Mouse (Mus musculus) hindbrain, embryonic 12.5 days (tissue): ENCODE data around the gene Gm5485. TPM values are rescaled to one million over a fixed set of nuclear protein-coding genes. Genes with fewer than 3 reads are reported as not detected.

Experiments
- ATAC-seq: fragments of 200-750 bp; cut with Nextera tagmentation; 2 replicates; pipeline ENCODE4 v1.8.0; 2017; ENCODE audit warnings: moderate TSS enrichment; ENCODE audit not compliant: low FRiP score
- H3K27ac ChIP-seq: fragments of 300-500 bp; sonication (generic); 2 replicates; pipeline ENCODE4 v1.5.1; 2016; ENCODE audit warnings: mild to moderate bottlenecking
- H3K27me3 ChIP-seq: fragments of 300-500 bp; sonication (generic); 2 replicates; pipeline ENCODE4 v1.6.1; 2016; ENCODE audit warnings: mild to moderate bottlenecking
- H3K36me3 ChIP-seq: fragments of 300-500 bp; sonication (generic); 2 replicates; pipeline ENCODE4 v1.6.1; 2016; ENCODE audit warnings: mild to moderate bottlenecking
- H3K4me1 ChIP-seq: fragments of 300-500 bp; sonication (generic); 2 replicates; pipeline ENCODE4 v1.6.1; 2016
- H3K4me2 ChIP-seq: fragments of 300-500 bp; sonication (generic); replicated peaks from 2 replicates; pipeline ENCODE4 v1.6.1; 2016; ENCODE audit warnings: mild to moderate bottlenecking
- H3K4me3 ChIP-seq: fragments of 300-500 bp; sonication (generic); 2 replicates; pipeline ENCODE4 v1.5.1; 2016; ENCODE audit warnings: mild to moderate bottlenecking
- H3K9ac ChIP-seq: fragments of 300-500 bp; sonication (generic); 2 replicates; pipeline ENCODE4 v1.6.1; 2016; ENCODE audit warnings: mild to moderate bottlenecking, moderate library complexity
- H3K9me3 ChIP-seq: fragments of 300-500 bp; sonication (generic); replicated peaks from 2 replicates; pipeline ENCODE4 v1.6.1; 2016; ENCODE audit warnings: mild to moderate bottlenecking
- WGBS: fragments of 180-500 bp; shearing (Covaris S2); methylation state at CpG from one replicate; pipeline ENCODE4 v1.1.7; 2016; 5-methylcytosine and 5-hydroxymethylcytosine counted together
- polyA plus RNA-seq: library from polyadenylated mRNA; unstranded; fragments of >200 nt; fragmentation: Nextera tagmentation; extraction: Ambion mirVana; gene quantifications from 2 replicates; pipeline ENCODE4 v1.2.1, GENCODE M21; 2016

Gm5485 gene
- polyA plus RNA-seq, 1 experiment from 2014 or later = not detected

DNA sequence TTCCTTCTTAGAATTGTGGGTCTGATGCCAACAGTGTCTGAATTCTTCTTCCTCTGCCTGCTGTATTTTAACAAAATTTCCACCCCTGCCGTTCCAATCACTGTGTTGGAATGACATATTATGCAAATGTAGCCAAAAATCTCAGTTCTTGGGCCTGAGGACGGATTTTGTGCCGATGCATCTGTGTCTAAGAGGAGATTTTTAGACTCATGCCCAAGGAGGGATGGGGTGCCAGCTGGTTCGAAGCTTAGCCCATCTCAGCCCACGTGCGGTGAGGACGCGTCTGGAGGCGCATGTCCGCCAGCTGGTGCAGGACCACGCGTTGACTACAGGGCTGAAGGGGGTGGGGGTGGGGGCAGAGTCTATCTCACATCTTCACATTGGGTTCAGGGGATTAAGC is 51.3 kb downstream of the Gm5485 start:
- 93% methylated on average over 12 of the region's 12 CpGs for WGBS
- ATAC-seq = no peak

DNA sequence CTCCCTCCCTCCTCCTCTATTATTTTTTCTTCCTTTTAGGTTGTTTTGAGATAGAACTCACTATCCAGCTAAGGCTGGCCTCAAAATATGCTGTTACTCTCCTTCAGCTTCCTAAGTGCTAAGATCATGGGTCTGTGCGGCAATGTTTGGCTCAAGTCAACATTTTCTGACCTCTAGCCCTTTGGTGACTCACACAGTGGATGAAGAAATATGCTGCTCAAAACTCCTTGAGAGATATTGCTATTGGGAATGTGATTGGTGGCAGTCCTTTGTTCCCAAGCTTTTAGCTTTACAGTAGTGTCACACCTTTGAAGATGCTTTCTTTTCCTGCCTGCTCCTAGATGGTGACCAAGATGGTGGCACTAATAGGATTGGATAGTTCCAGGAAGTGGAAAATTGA is 55.8 kb downstream of the Gm5485 start:
- Histone ChIP-seq H3K9ac (no peak overlapping the region), H3K4me3 (no peak overlapping the region), H3K27ac (no peak overlapping the region), H3K4me2 (no peak overlapping the region), H3K9me3 (no peaks in the 10 kb centered on the region; the same call in 1 of the 2 replicates), H3K4me1 (no peaks in the 10 kb centered on the region), H3K36me3 (no peaks in the 10 kb centered on the region), H3K27me3 (no peaks in the 10 kb centered on the region)
- 97% methylated on average over 1 of the region's 1 CpGs for WGBS
- ATAC-seq = no peak

More for the DNA sequence above, 51.3 kb downstream of the Gm5485 start:
- H3K4me3 ChIP-seq = no peak overlapping the region
- no peaks in the 10 kb centered on the region for H3K36me3 ChIP-seq
- H3K4me1 ChIP-seq = no peaks in the 10 kb centered on the region
- H3K27ac ChIP-seq = no peak overlapping the region
- H3K27me3 ChIP-seq = no peaks in the 10 kb centered on the region
- no peak overlapping the region for H3K4me2 ChIP-seq
- H3K9me3 ChIP-seq = no peaks in the 10 kb centered on the region; the same call in 1 of the 2 replicates
- H3K9ac ChIP-seq = no peak overlapping the region

DNA sequence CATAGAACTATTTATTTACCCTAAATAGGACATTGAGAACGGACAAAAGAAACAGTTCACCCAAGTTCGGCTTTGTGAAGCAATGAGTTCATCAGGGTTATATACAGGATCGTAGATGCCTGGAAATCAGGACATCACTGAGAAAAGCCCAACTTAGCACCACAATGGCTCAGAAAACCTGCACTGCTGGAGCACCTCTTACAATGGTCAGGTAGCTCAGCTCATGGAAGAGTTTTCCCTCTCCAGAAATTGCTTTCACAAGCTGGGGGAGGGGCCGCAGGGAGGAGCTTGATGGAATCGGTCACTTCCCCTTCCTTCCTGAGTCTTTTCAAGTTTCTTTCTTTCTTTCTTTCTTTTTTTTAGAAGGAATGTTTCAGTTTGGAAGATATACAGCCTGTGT is 56.5 kb downstream of the Gm5485 start:
- H3K27ac ChIP-seq = no peak overlapping the region
- ATAC-seq = no peak
- no peaks in the 10 kb centered on the region for H3K36me3 ChIP-seq
- no peak overlapping the region for H3K9ac ChIP-seq
- no peaks in the 10 kb centered on the region; the same call in 1 of the 2 replicates for H3K9me3 ChIP-seq
- no peak overlapping the region for H3K4me3 ChIP-seq
- WGBS = 77% methylated on average over 5 of the region's 5 CpGs
- no peak overlapping the region for H3K4me2 ChIP-seq
- no peaks in the 10 kb centered on the region for H3K4me1 ChIP-seq
- H3K27me3 ChIP-seq = no peaks in the 10 kb centered on the region

Other genes starting within 250 kb of the Gm5485 start
- not detected in 2 replicates for gene Dppa4, start 128.7 kb downstream of the Gm5485 start, polyA plus RNA-seq
- gene Dppa2, start 108.5 kb downstream of the Gm5485 start, polyA plus RNA-seq = not detected in 2 replicates
- gene Morc1, start 18.8 kb upstream of the Gm5485 start, polyA plus RNA-seq = not detected in 2 replicates